Mouse (Mus musculus): ENCODE results near the gene Tcf3. TPM values are rescaled to one million over a fixed set of nuclear protein-coding genes. Genes with fewer than 3 reads are reported as not detected.

Gene Tcf3
- polyA plus RNA-seq, 1 experiment from 2014 or later = 93.7 TPM

DNA sequence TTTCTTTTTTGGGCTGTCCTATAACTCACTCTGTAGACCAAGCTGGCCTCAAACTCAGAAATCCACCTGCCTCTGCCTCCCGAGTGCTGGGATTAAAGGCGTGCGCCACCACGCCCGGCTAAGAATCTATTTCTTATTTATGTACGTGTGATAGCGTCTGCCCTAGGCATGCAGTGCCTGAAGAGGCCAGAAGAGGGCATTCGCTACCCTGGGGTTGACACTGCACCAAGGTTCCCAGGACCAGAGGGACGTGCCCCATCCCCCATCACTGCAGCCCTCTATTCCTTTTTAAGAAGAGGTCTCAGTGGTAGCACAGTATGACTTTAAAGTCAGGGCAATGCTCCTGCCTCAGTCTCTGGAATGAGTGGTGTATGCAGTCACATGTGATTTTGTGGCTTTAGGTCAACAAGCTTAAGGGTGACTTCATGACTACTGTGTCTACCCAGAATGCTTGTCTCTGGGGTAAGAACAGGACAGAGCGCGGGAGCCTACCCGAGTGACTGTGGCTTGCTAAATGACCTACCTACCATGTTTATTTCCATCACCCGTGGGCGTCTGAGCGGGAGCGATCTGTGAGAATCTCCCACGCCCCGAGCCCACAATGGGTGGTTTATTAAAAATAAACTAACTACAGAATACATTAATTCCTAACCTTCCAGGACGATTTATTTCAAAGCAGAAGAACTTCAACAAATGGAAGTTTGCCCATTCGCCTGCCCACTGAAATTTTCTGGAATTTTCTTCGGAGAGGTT is 63.3 kb downstream of the Tcf3 start:
- Histone ChIP-seq H3K27ac (replicated peaks; ENCODE audit: low read depth, low read length) (no peak overlapping the region), H3K27me3 (replicated peaks; ENCODE audit: control insufficient read depth, insufficient read depth, low read length) (no peaks in the 10 kb centered on the region), H3K4me3 (ENCODE audit: low read depth, low read length) (no peak overlapping the region), H3K9ac (ENCODE audit: low read depth, low read length) (no peak overlapping the region), H3K36me3 (ENCODE audit: control insufficient read depth, insufficient read depth, low read length) (no peaks in the 10 kb centered on the region), H3K4me1 (ENCODE audit: control insufficient read depth, insufficient read depth, low read length) (0 out of 2 replicates have a peak, but pooled peaks cover 3% of the 10 kb centered on the region), H3K4me2 (ENCODE audit: low read depth, low read length) (no peak overlapping the region), H3K9me3 (ENCODE audit: control insufficient read depth, low read length) (no peaks in the 10 kb centered on the region)
- DNase-seq (ENCODE audit: low spot score) = no peak
- no peak for ATAC-seq (ENCODE audit: low read depth)
- WGBS = 79% methylated on average over 21 of the region's 21 CpGs

DNA sequence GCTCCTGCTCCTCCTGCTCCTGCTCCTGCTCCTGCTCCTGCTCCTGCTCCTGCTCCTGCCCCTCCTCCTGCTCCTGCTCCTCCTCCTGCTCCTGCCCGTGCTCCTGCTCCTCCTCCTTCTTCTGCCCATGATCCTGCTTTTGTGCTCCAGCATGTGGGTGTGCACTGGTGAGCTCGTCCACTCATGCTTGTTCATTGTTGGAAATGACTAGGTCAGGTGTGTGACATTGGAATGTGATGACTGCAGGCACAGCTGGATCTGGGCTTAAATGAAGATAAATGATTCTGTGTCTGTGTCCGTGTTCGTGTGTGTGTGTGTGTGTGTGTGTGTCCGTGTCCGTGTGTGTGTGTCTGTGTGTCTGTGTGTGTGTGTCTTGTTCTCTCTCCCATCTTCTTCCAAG is 65.1 kb downstream of the Tcf3 start:
- H3K36me3 ChIP-seq (ENCODE audit: control insufficient read depth, insufficient read depth, low read length) = no peaks in the 10 kb centered on the region
- H3K27ac ChIP-seq (replicated peaks; ENCODE audit: low read depth, low read length) = no peak overlapping the region
- H3K9ac ChIP-seq (ENCODE audit: low read depth, low read length) = no peak overlapping the region
- H3K9me3 ChIP-seq (ENCODE audit: control insufficient read depth, low read length) = no peaks in the 10 kb centered on the region
- no peak overlapping the region for H3K4me2 ChIP-seq (ENCODE audit: low read depth, low read length)
- no peak for ATAC-seq (ENCODE audit: low read depth)
- WGBS = 86% methylated on average over 6 of the region's 6 CpGs
- H3K4me3 ChIP-seq (ENCODE audit: low read depth, low read length) = no peak overlapping the region
- H3K4me1 ChIP-seq (ENCODE audit: control insufficient read depth, insufficient read depth, low read length) = 0 out of 2 replicates have a peak, but pooled peaks cover 3% of the 10 kb centered on the region
- DNase-seq (ENCODE audit: low spot score) = no peak
- 0 out of 2 replicates have a peak, but pooled peaks cover 3% of the 10 kb centered on the region for H3K27me3 ChIP-seq (replicated peaks; ENCODE audit: control insufficient read depth, insufficient read depth, low read length)

DNA sequence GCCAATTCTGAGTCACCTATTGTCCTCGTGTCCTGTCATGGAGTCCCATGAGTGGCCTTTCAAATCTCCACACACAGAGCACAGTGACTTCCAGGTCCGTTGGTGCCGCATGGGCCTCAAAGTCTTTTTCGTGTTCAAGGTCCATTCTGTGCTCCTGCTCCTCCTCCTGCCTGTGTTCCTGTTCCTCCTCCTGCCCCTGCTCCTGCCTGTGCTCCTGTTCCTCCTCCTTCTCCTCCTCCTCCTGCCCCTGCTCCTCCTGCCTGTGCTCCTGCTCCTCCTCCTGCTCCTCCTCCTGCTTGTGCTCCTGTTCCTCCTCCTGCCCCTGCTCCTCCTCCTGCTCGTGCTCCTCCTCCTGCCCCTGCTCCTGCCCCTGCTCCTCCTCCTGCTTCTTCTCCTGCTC is 65.5 kb downstream of the Tcf3 start:
- H3K36me3 ChIP-seq (ENCODE audit: control insufficient read depth, insufficient read depth, low read length) = no peaks in the 10 kb centered on the region
- ATAC-seq (ENCODE audit: low read depth) (no peak), DNase-seq (ENCODE audit: low spot score) (no peak)
- 67% methylated on average over 5 of the region's 5 CpGs for WGBS
- no peak overlapping the region for H3K27ac ChIP-seq (replicated peaks; ENCODE audit: low read depth, low read length)
- H3K4me3 ChIP-seq (ENCODE audit: low read depth, low read length) = no peak overlapping the region
- H3K27me3 ChIP-seq (replicated peaks; ENCODE audit: control insufficient read depth, insufficient read depth, low read length) = 0 out of 2 replicates have a peak, but pooled peaks cover 3% of the 10 kb centered on the region
- no peaks in the 10 kb centered on the region for H3K9me3 ChIP-seq (ENCODE audit: control insufficient read depth, low read length)
- no peak overlapping the region for H3K9ac ChIP-seq (ENCODE audit: low read depth, low read length)
- no peak overlapping the region for H3K4me2 ChIP-seq (ENCODE audit: low read depth, low read length)
- H3K4me1 ChIP-seq (ENCODE audit: control insufficient read depth, insufficient read depth, low read length) = 0 out of 2 replicates have a peak, but pooled peaks cover 3% of the 10 kb centered on the region

DNA sequence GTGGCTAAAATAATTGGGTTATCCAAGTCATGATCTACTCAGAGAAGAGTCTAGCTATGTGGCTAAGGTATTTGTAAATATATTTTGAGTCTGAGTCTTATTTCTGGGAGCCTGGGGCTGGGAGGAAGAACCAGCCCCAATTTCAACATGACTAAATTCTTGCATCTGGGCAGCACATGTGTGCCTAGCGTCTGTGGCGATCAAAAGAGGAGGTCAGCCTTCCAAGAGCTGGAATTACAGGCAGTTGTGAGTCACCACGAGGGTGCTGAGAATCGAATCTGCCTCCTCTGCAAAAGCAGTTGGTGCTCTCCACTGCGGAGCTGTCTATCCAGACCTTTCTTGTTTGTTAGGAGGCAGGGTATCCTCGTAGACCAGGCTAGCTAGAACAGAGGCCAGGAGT is 67.7 kb downstream of the Tcf3 start:
- Histone ChIP-seq H3K9me3 (ENCODE audit: control insufficient read depth, low read length) (no peaks in the 10 kb centered on the region), H3K4me3 (ENCODE audit: low read depth, low read length) (no peak overlapping the region), H3K4me2 (ENCODE audit: low read depth, low read length) (no peak overlapping the region), H3K4me1 (ENCODE audit: control insufficient read depth, insufficient read depth, low read length) (no peaks in the 10 kb centered on the region), H3K27me3 (replicated peaks; ENCODE audit: control insufficient read depth, insufficient read depth, low read length) (0 out of 2 replicates have a peak, but pooled peaks cover 3% of the 10 kb centered on the region), H3K36me3 (ENCODE audit: control insufficient read depth, insufficient read depth, low read length) (no peaks in the 10 kb centered on the region), H3K9ac (ENCODE audit: low read depth, low read length) (no peak overlapping the region), H3K27ac (replicated peaks; ENCODE audit: low read depth, low read length) (no peak overlapping the region)
- WGBS = 48% methylated on average over 6 of the region's 6 CpGs
- no peak for ATAC-seq (ENCODE audit: low read depth)
- DNase-seq (ENCODE audit: low spot score) = no peak

DNA sequence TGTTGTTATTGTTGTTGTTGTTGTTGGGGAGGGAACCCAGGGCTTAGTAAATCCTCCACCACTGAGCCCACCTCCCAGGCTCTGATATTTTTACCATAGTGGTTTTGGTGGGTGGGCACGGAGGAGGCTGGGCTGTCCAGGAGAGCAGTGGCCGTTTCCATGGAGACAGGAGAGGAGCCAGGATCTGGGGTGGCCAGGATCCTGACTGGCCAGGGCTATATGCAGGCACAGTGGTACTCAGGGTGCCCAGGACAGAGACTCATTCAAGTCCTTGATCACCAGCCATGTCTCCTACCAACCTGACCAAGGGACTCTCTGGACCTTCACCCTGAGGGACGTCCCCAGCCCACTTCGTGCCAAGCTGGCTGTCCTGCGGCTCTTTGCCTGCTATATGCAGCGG is 69.7 kb downstream of the Tcf3 start:
- no peak overlapping the region for H3K27ac ChIP-seq (replicated peaks; ENCODE audit: low read depth, low read length)
- H3K9ac ChIP-seq (ENCODE audit: low read depth, low read length) = no peak overlapping the region
- H3K36me3 ChIP-seq (ENCODE audit: control insufficient read depth, insufficient read depth, low read length) = no peaks in the 10 kb centered on the region
- WGBS = 50% methylated on average over 6 of the region's 6 CpGs
- no peak overlapping the region for H3K4me2 ChIP-seq (ENCODE audit: low read depth, low read length)
- no peak for DNase-seq (ENCODE audit: low spot score)
- no peaks in the 10 kb centered on the region for H3K4me1 ChIP-seq (ENCODE audit: control insufficient read depth, insufficient read depth, low read length)
- peaks cover 9% of the 10 kb centered on the region for H3K27me3 ChIP-seq (replicated peaks; ENCODE audit: control insufficient read depth, insufficient read depth, low read length)
- H3K4me3 ChIP-seq (ENCODE audit: low read depth, low read length) = no peak overlapping the region
- H3K9me3 ChIP-seq (ENCODE audit: control insufficient read depth, low read length) = no peaks in the 10 kb centered on the region
- no peak for ATAC-seq (ENCODE audit: low read depth)

Small RNA genes lying within 50 kb of the gene (microRNA-seq; reads per million reads assigned to microRNA genes)
- gene Gm22721 (ENCODE audit: borderline number of aligned reads) = not detected

Other genes starting within 250 kb of the Tcf3 start
- gene Mum1, start 207.2 kb downstream of the Tcf3 start, polyA plus RNA-seq (2014; fragmentation: Nextera tagmentation; extraction: Ambion mirVana) = 50.8 and 52.1 TPM in 2 replicates
- gene Ndufs7, start 184.5 kb downstream of the Tcf3 start, polyA plus RNA-seq (2014; fragmentation: Nextera tagmentation; extraction: Ambion mirVana) = 360 and 370 TPM in 2 replicates
- 124 and 139 TPM in 2 replicates for gene Gamt, start 172.6 kb downstream of the Tcf3 start, polyA plus RNA-seq (2014; fragmentation: Nextera tagmentation; extraction: Ambion mirVana)
- 42.3 and 43.5 TPM in 2 replicates for gene Dazap1, start 172.2 kb downstream of the Tcf3 start, polyA plus RNA-seq (2014; fragmentation: Nextera tagmentation; extraction: Ambion mirVana)
- 1,047 and 1,145 TPM in 2 replicates for gene Rps15, start 141.2 kb downstream of the Tcf3 start, polyA plus RNA-seq (2014; fragmentation: Nextera tagmentation; extraction: Ambion mirVana)
- gene Apc2, start 137.7 kb downstream of the Tcf3 start, polyA plus RNA-seq (2014; fragmentation: Nextera tagmentation; extraction: Ambion mirVana) = 6.2 and 7.4 TPM in 2 replicates
- gene 2310011J03Rik, start 113.1 kb downstream of the Tcf3 start, polyA plus RNA-seq (2014; fragmentation: Nextera tagmentation; extraction: Ambion mirVana) = 38.5 and 46.3 TPM in 2 replicates
- gene Pcsk4, start 104.1 kb downstream of the Tcf3 start, polyA plus RNA-seq (2014; fragmentation: Nextera tagmentation; extraction: Ambion mirVana) = 1.7 and 2.9 TPM in 2 replicates
- 5.6 and 7.5 TPM in 2 replicates for gene Reep6, start 103.7 kb downstream of the Tcf3 start, polyA plus RNA-seq (2014; fragmentation: Nextera tagmentation; extraction: Ambion mirVana)
- 5.8 and 6.3 TPM in 2 replicates for gene Adamtsl5, start 85.2 kb downstream of the Tcf3 start, polyA plus RNA-seq (2014; fragmentation: Nextera tagmentation; extraction: Ambion mirVana)
- 0.47 and 0.72 TPM in 2 replicates for gene Plk5, start 77.2 kb downstream of the Tcf3 start, polyA plus RNA-seq (2014; fragmentation: Nextera tagmentation; extraction: Ambion mirVana)
- gene Mex3d, start 46.0 kb downstream of the Tcf3 start, polyA plus RNA-seq (2014; fragmentation: Nextera tagmentation; extraction: Ambion mirVana) = 6.2 and 6.4 TPM in 2 replicates
- 164 and 186 TPM in 2 replicates for gene Mbd3, start 34.1 kb downstream of the Tcf3 start, polyA plus RNA-seq (2014; fragmentation: Nextera tagmentation; extraction: Ambion mirVana)
- 751 and 879 TPM in 2 replicates for gene Uqcr11, start 26.8 kb downstream of the Tcf3 start, polyA plus RNA-seq (2014; fragmentation: Nextera tagmentation; extraction: Ambion mirVana)
- not detected in 2 replicates for gene Onecut3, start 61.2 kb upstream of the Tcf3 start, polyA plus RNA-seq (2014; fragmentation: Nextera tagmentation; extraction: Ambion mirVana)
- 0.13 and 0.24 TPM in 2 replicates for gene Atp8b3, start 105.5 kb upstream of the Tcf3 start, polyA plus RNA-seq (2014; fragmentation: Nextera tagmentation; extraction: Ambion mirVana)
- gene Rexo1, start 127.9 kb upstream of the Tcf3 start, polyA plus RNA-seq (2014; fragmentation: Nextera tagmentation; extraction: Ambion mirVana) = 22.6 and 26.2 TPM in 2 replicates
- 9.7 and 9.9 TPM in 2 replicates for gene Klf16, start 143.7 kb upstream of the Tcf3 start, polyA plus RNA-seq (2014; fragmentation: Nextera tagmentation; extraction: Ambion mirVana)
- 115 and 124 TPM in 2 replicates for gene Abhd17a, start 156.7 kb upstream of the Tcf3 start, polyA plus RNA-seq (2014; fragmentation: Nextera tagmentation; extraction: Ambion mirVana)
- gene Scamp4, start 169.2 kb upstream of the Tcf3 start, polyA plus RNA-seq (2014; fragmentation: Nextera tagmentation; extraction: Ambion mirVana) = 84.6 and 96.3 TPM in 2 replicates
- 6.1 and 6.2 TPM in 2 replicates for gene Adat3, start 169.2 kb upstream of the Tcf3 start, polyA plus RNA-seq (2014; fragmentation: Nextera tagmentation; extraction: Ambion mirVana)
- gene Gm49322, start 172.4 kb upstream of the Tcf3 start, polyA plus RNA-seq (2014; fragmentation: Nextera tagmentation; extraction: Ambion mirVana) = 1.9 and 2.5 TPM in 2 replicates
- 104 and 125 TPM in 2 replicates for gene Csnk1g2, start 189.2 kb upstream of the Tcf3 start, polyA plus RNA-seq (2014; fragmentation: Nextera tagmentation; extraction: Ambion mirVana)
- gene Btbd2, start 223.4 kb upstream of the Tcf3 start, polyA plus RNA-seq (2014; fragmentation: Nextera tagmentation; extraction: Ambion mirVana) = 71.6 and 81.2 TPM in 2 replicates
- gene Mknk2, start 244.5 kb upstream of the Tcf3 start, polyA plus RNA-seq (2014; fragmentation: Nextera tagmentation; extraction: Ambion mirVana) = 84.6 and 86.7 TPM in 2 replicates